Mouse (Mus musculus): ENCODE data around the gene 4932411N23Rik. TPM values are rescaled to one million over a fixed set of nuclear protein-coding genes. Genes with fewer than 3 reads are reported as not detected.
"Not testable (repeated sequence)": the region's sequence is repeated elsewhere in the genome, so short reads cannot be mapped to it uniquely, and the experiment has no call there.

4932411N23Rik gene
- polyA plus RNA-seq (2012; rRNA removed): not detected in 2 replicates

- Histone ChIP-seq H3K4me1 (ENCODE audit: control insufficient read depth, insufficient read depth, low read length) (no peaks in the 10 kb centered on the region), H3K4me3 (replicated peaks; ENCODE audit: extremely low read depth, low read depth, low read length) (no peak within 1 kb of the TSS)
- TF ChIP-seq CTCF (IDR thresholded peaks at IDR 0.05; ENCODE audit: insufficient read depth, low read length): no peak
- TF ChIP-seq POLR2A (IDR thresholded peaks at IDR 0.05; ENCODE audit: borderline replicate concordance, extremely low read depth, low read depth, low read length): no peak
- DNase-seq: no peak
Measured at GRCm38 (mm10) chrX:126815768-126816167, at the start of gene 4932411N23Rik. TSS of gene 4932411N23Rik (minus strand) at chrX:126815868.

GRCm38 (mm10) chrX:126779895-126780294 lies 35.8 kb downstream of the 4932411N23Rik start:
- no peak for DNase-seq
- 73% methylated on average over 5 of the region's 5 CpGs for WGBS
- no peak for TF ChIP-seq POLR2A (IDR thresholded peaks at IDR 0.05; ENCODE audit: borderline replicate concordance, extremely low read depth, low read depth, low read length)
- no peak for TF ChIP-seq CTCF (IDR thresholded peaks at IDR 0.05; ENCODE audit: insufficient read depth, low read length)

GRCm38 (mm10) chrX:126777643-126778042 lies 38.0 kb downstream of the 4932411N23Rik start:
- DNase-seq; H3K4me3 ChIP-seq (replicated peaks; ENCODE audit: extremely low read depth, low read depth, low read length); H3K4me1 ChIP-seq (ENCODE audit: control insufficient read depth, insufficient read depth, low read length): not testable (repeated sequence)
- 67% methylated on average over 5 of the region's 6 CpGs for WGBS

More at GRCm38 (mm10) chrX:126779895-126780294, 35.8 kb downstream of the 4932411N23Rik start:
- Histone ChIP-seq H3K4me1 (ENCODE audit: control insufficient read depth, insufficient read depth, low read length) (no peaks in the 10 kb centered on the region), H3K4me3 (replicated peaks; ENCODE audit: extremely low read depth, low read depth, low read length) (no peak overlapping the region)

- not testable (repeated sequence) for H3K4me3 ChIP-seq (replicated peaks; ENCODE audit: extremely low read depth, low read depth, low read length); H3K4me1 ChIP-seq (ENCODE audit: control insufficient read depth, insufficient read depth, low read length); DNase-seq
- 68% methylated on average over 5 of the region's 5 CpGs for WGBS
Measured at GRCm38 (mm10) chrX:126774846-126775245, 40.8 kb downstream of the 4932411N23Rik start.

- WGBS: 62% methylated on average over 5 of the region's 6 CpGs
- DNase-seq; H3K4me3 ChIP-seq (replicated peaks; ENCODE audit: extremely low read depth, low read depth, low read length); H3K4me1 ChIP-seq (ENCODE audit: control insufficient read depth, insufficient read depth, low read length): not testable (repeated sequence)
Measured at GRCm38 (mm10) chrX:126773511-126773910, 42.2 kb downstream of the 4932411N23Rik start.

Other genes starting within 250 kb of the 4932411N23Rik start
- gene Gm382, start 224.1 kb upstream of the 4932411N23Rik start, polyA plus RNA-seq (2012; rRNA removed): not detected in 2 replicates

All from lung, adult 2 months (tissue).